Mouse (Mus musculus): ENCODE measurements at regions not wholly inside any gene's neighbourhood (a gene's known extent, or its start where the extent isn't known, plus 50 kb on each side); places are given as distances from the start of the nearest gene placed in this dataset.

DNA sequence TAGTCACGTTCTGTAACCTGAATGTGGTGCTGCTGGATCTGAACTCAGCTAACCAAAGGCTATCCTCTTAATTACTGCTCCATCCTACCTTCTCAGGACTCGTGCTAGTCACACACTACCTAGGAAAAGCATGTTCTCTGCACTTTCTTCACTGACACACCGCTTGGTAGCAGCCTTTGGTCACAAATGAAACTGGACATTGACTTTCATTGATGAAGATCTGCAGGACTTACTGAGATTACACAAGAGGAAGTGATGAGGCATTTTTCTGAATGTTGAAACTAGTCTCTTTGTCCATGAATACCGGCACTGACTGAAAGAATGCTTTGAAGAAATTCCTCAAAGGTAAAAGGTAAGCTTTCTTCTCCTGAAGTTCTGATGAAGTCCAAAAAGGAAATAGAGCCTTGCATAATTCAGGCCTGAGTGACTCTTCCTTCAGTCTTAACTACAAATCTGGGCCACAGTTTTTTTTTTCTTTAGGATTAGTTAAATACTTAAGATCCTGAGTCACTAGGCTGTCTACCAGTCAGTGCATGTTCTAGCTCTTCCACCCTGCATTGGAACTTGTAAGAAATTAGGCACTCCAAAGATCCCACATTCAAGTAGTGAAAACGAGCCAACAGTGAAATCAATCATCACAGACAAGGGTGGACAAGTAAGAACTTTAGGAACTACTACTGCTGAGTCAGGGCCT lies 531.0 kb upstream of the A1bg start:
- no peak overlapping the region for H3K4me2 ChIP-seq (replicated peaks)
- no peaks in the 10 kb centered on the region for H3K27me3 ChIP-seq
- ATAC-seq (ENCODE audit: low FRiP score) = no peak
- WGBS = 78% methylated on average over 5 of the region's 5 CpGs
- H3K36me3 ChIP-seq = no peaks in the 10 kb centered on the region
- H3K4me3 ChIP-seq = no peak overlapping the region
- no peaks in the 10 kb centered on the region for H3K4me1 ChIP-seq
- no peak overlapping the region for H3K9ac ChIP-seq
- no peaks in the 10 kb centered on the region for H3K9me3 ChIP-seq (replicated peaks)
- no peak overlapping the region for H3K27ac ChIP-seq

DNA sequence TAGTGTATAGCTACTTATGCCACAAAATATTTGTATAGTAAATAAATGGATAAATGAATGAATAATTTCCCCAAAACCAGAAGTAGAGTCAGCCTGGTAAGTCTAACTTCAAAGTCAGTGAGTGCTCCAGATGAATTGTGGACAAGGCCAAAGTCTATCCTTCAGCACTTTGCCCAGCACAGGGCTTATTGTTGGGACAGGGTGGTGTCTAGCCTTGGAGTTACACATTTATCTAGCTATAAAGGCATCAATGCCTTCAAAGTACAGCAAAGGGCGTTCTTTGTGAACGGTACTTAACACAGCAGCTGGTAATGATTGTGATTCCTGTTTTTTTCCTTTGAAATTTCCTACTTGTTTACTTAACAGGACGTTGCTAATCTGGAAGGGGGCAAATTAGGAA lies 527.4 kb upstream of the A1bg start:
- 57% methylated on average over 3 of the region's 3 CpGs for WGBS

DNA sequence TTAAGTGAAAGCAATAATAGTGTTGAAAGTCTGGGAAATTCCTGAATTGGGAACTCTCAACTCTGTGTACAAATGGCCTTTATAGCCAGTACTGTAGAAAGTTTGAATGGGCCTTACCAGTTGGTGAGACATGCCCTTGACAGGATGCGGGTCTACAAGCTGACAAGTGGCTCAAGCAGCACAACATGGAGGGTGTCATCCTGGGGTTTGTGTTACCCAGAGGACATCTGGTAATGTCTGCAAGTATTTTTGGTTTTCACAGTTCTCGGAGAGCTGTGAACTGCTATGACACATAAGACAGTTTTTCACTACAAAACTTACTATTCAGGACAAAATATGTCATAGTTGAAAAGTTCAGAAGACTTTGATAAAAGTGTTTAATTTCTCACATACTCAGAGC lies 525.7 kb upstream of the A1bg start:
- Histone ChIP-seq H3K27me3 (no peaks in the 10 kb centered on the region), H3K9me3 (replicated peaks) (no peaks in the 10 kb centered on the region), H3K4me1 (no peaks in the 10 kb centered on the region), H3K4me2 (replicated peaks) (no peak overlapping the region), H3K27ac (no peak overlapping the region), H3K9ac (no peak overlapping the region), H3K4me3 (no peak overlapping the region), H3K36me3 (no peaks in the 10 kb centered on the region)
- no peak for ATAC-seq (ENCODE audit: low FRiP score)
- WGBS = 91% methylated on average over 2 of the region's 2 CpGs

More for the DNA sequence above, 527.4 kb upstream of the A1bg start:
- no peaks in the 10 kb centered on the region for H3K27me3 ChIP-seq
- no peaks in the 10 kb centered on the region for H3K36me3 ChIP-seq
- no peak overlapping the region for H3K27ac ChIP-seq
- no peak overlapping the region for H3K4me3 ChIP-seq
- H3K4me1 ChIP-seq = no peaks in the 10 kb centered on the region
- H3K9ac ChIP-seq = no peak overlapping the region
- no peaks in the 10 kb centered on the region for H3K9me3 ChIP-seq (replicated peaks)
- H3K4me2 ChIP-seq (replicated peaks) = no peak overlapping the region
- no peak for ATAC-seq (ENCODE audit: low FRiP score)

DNA sequence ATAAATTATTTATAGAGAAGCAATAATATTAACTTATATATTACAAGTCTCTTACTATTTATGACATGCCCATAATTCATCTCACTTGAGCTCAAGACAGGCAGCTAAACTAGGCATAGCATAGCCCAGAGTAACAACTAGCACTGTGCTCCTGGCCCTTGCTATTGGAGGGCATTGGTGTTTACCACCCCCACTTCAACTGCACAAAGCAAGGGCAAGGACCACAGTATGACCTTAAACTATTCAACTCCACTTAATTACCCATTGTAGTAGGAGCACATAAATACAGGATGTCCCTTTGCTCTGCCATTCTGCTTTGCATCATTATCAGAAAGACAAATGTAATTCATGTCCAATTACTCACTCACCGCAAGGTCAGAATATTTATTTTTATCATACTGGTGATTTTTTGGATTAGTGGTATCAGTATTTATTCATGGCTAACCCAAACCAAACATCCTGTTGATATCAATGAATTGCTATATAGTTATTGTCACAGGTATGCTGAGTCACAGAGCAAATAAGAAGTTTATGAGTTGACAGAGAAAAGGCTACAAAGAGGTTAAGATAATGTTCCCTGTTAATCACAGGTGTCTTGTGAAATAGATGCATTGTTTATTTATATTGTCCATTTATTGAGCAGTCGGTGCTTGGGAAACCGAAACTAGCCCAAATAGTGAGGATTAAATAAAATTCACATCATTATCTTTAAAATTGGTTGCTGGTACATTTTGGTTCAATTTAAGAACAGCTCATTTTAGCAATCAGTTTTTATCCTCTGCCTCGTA lies 523.4 kb upstream of the A1bg start:
- Histone ChIP-seq H3K27ac (no peak overlapping the region), H3K4me2 (replicated peaks) (no peak overlapping the region), H3K9me3 (replicated peaks) (no peaks in the 10 kb centered on the region), H3K9ac (no peak overlapping the region), H3K27me3 (no peaks in the 10 kb centered on the region), H3K4me1 (no peaks in the 10 kb centered on the region), H3K36me3 (no peaks in the 10 kb centered on the region), H3K4me3 (no peak overlapping the region)
- no peak for ATAC-seq (ENCODE audit: low FRiP score)
- WGBS = 94% methylated on average over 4 of the region's 4 CpGs

DNA sequence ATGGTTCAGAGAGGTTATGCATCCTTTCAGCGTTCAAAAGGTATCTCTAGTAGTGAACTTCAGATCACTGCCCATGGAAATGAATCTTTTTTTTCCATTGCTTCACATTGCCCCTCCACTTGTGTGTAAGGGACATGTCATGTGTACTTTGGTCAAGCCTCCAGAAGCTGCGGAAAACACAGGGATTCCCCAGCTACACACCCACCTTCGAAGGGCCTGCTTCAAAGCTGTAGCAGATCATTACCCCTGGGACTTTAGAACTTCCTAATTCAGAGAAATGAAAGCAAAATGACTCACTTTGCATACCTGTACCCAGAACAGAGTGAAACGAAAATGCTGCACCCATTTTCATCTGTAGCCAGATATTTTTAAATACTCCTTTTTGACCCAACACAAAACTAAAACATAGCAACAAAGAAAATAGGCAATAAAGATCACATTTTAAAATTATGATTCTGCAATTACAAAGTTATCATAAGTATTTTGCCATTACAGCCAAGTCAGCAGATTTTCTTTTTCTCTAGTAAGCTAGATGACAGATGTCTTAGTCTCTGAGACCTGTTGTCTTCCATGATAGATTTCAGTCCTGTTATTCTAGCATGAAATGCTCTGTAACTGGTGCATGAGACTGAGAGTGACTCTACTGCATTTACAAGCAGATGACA lies 519.1 kb upstream of the A1bg start:
- no peaks in the 10 kb centered on the region for H3K36me3 ChIP-seq
- no peak overlapping the region for H3K4me2 ChIP-seq (replicated peaks)
- no peaks in the 10 kb centered on the region for H3K27me3 ChIP-seq
- H3K9me3 ChIP-seq (replicated peaks) = no peaks in the 10 kb centered on the region
- no peak overlapping the region for H3K27ac ChIP-seq
- no peak for ATAC-seq (ENCODE audit: low FRiP score)
- H3K9ac ChIP-seq = no peak overlapping the region
- no peaks in the 10 kb centered on the region for H3K4me1 ChIP-seq
- H3K4me3 ChIP-seq = no peak overlapping the region
- WGBS = 76% methylated on average over 4 of the region's 4 CpGs

DNA sequence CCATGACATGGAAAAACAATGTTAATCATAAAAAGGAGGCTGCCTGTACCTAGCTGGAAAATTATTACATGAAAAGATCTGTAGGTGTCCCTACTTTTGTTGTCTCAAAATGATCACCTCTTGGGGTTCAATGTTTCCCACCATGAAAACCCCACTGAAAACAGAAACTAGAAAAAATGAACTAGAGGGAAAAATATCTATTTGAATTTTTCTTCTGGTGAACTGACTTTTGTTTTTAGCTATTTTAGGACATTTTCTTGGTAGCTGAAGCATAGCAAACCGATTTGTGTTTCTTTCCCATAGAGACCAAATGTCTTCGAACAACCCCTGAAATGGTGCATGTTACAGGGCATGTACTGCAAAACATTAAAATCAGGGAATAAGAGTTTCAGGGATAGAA lies 518.2 kb upstream of the A1bg start:
- no peak overlapping the region for H3K4me2 ChIP-seq (replicated peaks)
- H3K9me3 ChIP-seq (replicated peaks) = no peaks in the 10 kb centered on the region
- ATAC-seq (ENCODE audit: low FRiP score) = no peak
- no peaks in the 10 kb centered on the region for H3K36me3 ChIP-seq
- H3K4me3 ChIP-seq = no peak overlapping the region
- 89% methylated on average over 2 of the region's 2 CpGs for WGBS
- no peaks in the 10 kb centered on the region for H3K4me1 ChIP-seq
- H3K27ac ChIP-seq = no peak overlapping the region
- H3K27me3 ChIP-seq = no peaks in the 10 kb centered on the region
- H3K9ac ChIP-seq = no peak overlapping the region

DNA sequence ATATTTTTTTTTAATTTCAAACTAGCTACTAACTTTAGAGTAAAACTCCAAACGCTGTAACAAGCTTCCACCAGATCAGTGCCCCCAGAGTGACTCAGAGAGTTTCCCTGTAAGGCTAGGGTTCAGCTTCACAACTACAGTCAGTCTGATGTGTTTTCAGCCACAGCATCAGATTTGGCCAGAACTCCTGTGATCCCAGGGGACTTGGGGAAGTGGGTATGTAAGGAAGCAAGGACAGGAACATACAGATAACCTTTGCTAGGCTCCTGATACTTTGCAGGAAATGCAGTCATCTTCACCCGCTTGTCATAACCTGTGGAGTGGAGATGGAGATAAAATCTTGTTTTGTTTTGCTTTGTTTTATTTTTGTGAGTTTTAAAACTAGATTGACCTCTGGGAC lies 517.5 kb upstream of the A1bg start:
- no peak overlapping the region for H3K9ac ChIP-seq
- no peak overlapping the region for H3K4me2 ChIP-seq (replicated peaks)
- no peak for ATAC-seq (ENCODE audit: low FRiP score)
- no peaks in the 10 kb centered on the region for H3K36me3 ChIP-seq
- WGBS = 86% methylated on average over 2 of the region's 2 CpGs
- no peaks in the 10 kb centered on the region for H3K9me3 ChIP-seq (replicated peaks)
- H3K4me1 ChIP-seq = no peaks in the 10 kb centered on the region
- no peak overlapping the region for H3K27ac ChIP-seq
- H3K4me3 ChIP-seq = no peak overlapping the region
- no peaks in the 10 kb centered on the region for H3K27me3 ChIP-seq

DNA sequence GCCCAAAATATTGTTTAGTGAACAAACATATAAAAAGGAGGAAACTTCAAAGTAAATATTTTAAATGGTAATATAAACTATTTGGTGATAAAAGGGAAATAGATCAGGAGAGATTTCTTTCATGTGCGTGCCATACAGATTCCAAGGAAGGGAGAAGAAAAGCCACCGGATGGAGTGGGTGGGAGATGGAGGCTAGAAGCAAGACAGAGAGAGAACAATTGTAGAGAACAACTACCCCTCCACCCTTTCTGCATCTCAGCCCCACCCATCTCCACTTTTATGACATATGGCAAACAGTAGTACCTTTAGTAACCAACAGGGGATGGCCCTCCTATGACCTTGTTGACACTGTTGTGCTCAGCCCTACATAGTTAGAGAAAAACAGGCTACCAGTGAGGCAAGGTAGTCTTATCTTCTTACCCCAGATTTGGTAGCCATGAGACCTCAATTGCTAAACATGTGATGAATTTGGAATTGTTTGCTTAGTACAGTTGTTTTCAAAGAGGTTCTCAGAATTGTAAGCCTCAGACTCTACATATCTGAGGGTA lies 516.9 kb upstream of the A1bg start:
- WGBS = 97% methylated on average over 2 of the region's 2 CpGs
- Histone ChIP-seq H3K36me3 (no peaks in the 10 kb centered on the region), H3K4me2 (replicated peaks) (no peak overlapping the region), H3K27me3 (no peaks in the 10 kb centered on the region), H3K9me3 (replicated peaks) (no peaks in the 10 kb centered on the region), H3K9ac (no peak overlapping the region), H3K27ac (no peak overlapping the region), H3K4me3 (no peak overlapping the region), H3K4me1 (no peaks in the 10 kb centered on the region)
- ATAC-seq (ENCODE audit: low FRiP score) = no peak

DNA sequence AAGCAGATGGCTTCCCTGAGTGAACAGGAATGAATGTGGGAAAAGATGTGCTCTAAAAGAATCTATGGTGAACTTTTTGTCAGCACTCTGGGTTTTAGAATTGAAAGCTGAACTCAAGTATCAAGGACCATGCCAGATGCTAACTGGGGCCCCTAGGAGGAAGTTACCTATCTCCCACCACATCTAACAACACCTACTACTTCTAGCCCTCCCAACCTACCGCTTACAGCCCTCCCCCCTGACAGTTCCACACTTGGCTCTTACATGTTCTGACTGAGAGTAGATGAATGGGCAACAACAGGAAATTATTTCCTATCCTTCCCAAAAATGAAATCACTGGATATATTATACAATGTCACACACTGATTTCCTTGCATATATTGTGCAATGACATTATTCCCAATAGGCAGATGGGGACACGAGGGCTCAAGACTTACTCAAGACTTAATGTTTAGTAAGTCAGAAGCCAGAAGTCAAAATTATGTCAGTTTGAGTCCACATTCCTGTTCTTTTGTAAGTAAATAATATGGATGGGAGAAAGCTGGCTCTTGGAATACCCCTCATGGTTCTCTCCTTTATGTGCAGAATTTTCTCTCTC lies 506.1 kb upstream of the A1bg start:
- no peaks in the 10 kb centered on the region for H3K27me3 ChIP-seq
- H3K9me3 ChIP-seq (replicated peaks) = no peaks in the 10 kb centered on the region
- H3K4me1 ChIP-seq = no peaks in the 10 kb centered on the region
- no peaks in the 10 kb centered on the region for H3K36me3 ChIP-seq
- no peak overlapping the region for H3K4me3 ChIP-seq
- ATAC-seq (ENCODE audit: low FRiP score) = no peak
- no peak overlapping the region for H3K9ac ChIP-seq
- WGBS = 85% methylated on average over 2 of the region's 2 CpGs
- no peak overlapping the region for H3K27ac ChIP-seq
- H3K4me2 ChIP-seq (replicated peaks) = no peak overlapping the region

DNA sequence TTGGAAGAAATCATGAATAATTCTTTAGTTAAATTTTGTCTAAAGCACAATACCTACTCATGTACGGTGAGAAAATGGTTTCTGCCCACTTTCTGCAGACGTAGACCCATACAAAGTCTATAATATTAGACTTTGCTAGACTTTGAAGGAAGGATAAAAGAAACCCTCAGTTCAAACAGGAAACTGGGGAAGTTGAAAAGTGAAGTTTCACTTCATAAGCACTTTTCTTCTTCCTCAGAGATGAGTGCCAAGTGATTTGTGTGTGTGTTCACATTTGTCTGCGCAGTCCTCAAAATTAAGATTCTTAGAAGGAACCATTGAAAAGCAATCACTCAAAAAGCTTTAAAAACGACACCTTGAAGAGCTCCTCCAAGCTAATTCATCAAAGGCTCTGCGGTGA lies 500.2 kb upstream of the A1bg start:
- no peaks in the 10 kb centered on the region for H3K36me3 ChIP-seq
- no peak overlapping the region for H3K4me2 ChIP-seq (replicated peaks)
- no peaks in the 10 kb centered on the region for H3K27me3 ChIP-seq
- H3K4me1 ChIP-seq = no peaks in the 10 kb centered on the region
- no peak for ATAC-seq (ENCODE audit: low FRiP score)
- H3K27ac ChIP-seq = no peak overlapping the region
- no peak overlapping the region for H3K4me3 ChIP-seq
- 88% methylated on average over 5 of the region's 5 CpGs for WGBS
- no peak overlapping the region for H3K9ac ChIP-seq
- H3K9me3 ChIP-seq (replicated peaks) = no peaks in the 10 kb centered on the region

DNA sequence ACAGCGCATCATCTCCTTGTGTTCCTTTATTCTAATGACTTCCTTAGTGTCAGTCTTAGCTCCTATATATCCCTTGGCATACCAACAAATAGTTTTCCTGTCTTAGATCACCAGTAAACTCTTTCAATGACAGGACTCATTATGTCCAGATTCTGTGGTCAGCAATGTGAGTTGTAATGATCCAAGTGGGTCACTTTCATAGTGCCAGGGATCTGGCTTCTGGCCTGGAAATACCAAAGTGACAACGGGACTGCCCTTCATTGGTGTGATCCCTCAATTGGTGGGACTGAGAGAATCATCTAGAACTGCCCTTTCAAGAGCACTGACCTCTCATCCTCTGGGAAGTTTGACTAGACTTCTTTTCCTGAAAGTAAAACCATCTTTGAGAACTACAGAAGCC lies 494.7 kb upstream of the A1bg start:
- no peaks in the 10 kb centered on the region for H3K9me3 ChIP-seq (replicated peaks)
- ATAC-seq (ENCODE audit: low FRiP score) = no peak
- H3K27me3 ChIP-seq = no peaks in the 10 kb centered on the region
- H3K9ac ChIP-seq = no peak overlapping the region
- no peaks in the 10 kb centered on the region for H3K4me1 ChIP-seq
- H3K27ac ChIP-seq = no peak overlapping the region
- H3K4me2 ChIP-seq (replicated peaks) = no peak overlapping the region
- no peak overlapping the region for H3K4me3 ChIP-seq
- 87% methylated on average over 2 of the region's 2 CpGs for WGBS
- H3K36me3 ChIP-seq = no peaks in the 10 kb centered on the region

DNA sequence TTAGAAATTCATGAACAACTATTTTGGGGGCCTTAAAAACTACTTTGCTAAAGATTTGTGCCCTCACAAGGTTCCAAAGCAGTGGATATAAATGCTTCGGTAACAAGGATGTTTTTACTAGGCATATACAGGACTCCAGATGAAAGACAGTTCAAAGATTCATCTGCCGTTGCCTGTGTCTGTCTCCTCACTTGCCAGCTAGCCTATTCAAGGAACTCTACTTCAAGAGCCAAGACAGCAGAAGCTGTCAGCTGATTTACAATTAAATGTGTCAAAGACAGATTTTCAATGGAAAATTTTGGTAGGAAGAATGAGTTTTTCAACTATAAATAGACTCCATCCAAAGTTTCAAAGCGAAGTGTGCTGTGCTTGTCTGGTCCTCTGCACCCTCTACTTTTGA lies 494.0 kb upstream of the A1bg start:
- ATAC-seq (ENCODE audit: low FRiP score) = no peak
- WGBS = 77% methylated on average over 3 of the region's 3 CpGs
- H3K27ac ChIP-seq = no peak overlapping the region
- no peaks in the 10 kb centered on the region for H3K27me3 ChIP-seq
- H3K36me3 ChIP-seq = no peaks in the 10 kb centered on the region
- H3K4me3 ChIP-seq = no peak overlapping the region
- no peaks in the 10 kb centered on the region for H3K4me1 ChIP-seq
- H3K4me2 ChIP-seq (replicated peaks) = no peak overlapping the region
- H3K9me3 ChIP-seq (replicated peaks) = no peaks in the 10 kb centered on the region
- no peak overlapping the region for H3K9ac ChIP-seq
